Mouse (Mus musculus) bone marrow macrophage, adult 2 months (primary cell): ENCODE measurements at regions not wholly inside any gene's neighbourhood (a gene's known extent, or its start where the extent isn't known, plus 50 kb on each side); places are given as distances from the start of the nearest gene placed in this dataset.

Experiments used
- H3K27ac ChIP-seq: 2 replicates; pipeline ENCODE4 v1.5.1; 2012; ENCODE audit warnings: low read depth, low read length; ENCODE audit not compliant: insufficient read depth
- H3K4me1 ChIP-seq: 2 replicates; pipeline ENCODE4 v1.6.1; 2012; ENCODE audit warnings: low read length; ENCODE audit not compliant: control insufficient read depth, insufficient read depth
- H3K4me3 ChIP-seq: 2 replicates; pipeline ENCODE4 v1.5.1; 2012; ENCODE audit warnings: mild to moderate bottlenecking, low read length, moderate library complexity; ENCODE audit not compliant: insufficient read depth
- CTCF ChIP-seq: IDR thresholded peaks from 2 replicates; pipeline ENCODE4 v1.5.1; 2012; ENCODE audit warnings: low read depth, mild to moderate bottlenecking, low read length, moderate library complexity
- POLR2A ChIP-seq: IDR thresholded peaks from 2 replicates; pipeline ENCODE4 v1.6.1; 2012; ENCODE audit warnings: mild to moderate bottlenecking, low read depth, low read length, borderline replicate concordance

DNA sequence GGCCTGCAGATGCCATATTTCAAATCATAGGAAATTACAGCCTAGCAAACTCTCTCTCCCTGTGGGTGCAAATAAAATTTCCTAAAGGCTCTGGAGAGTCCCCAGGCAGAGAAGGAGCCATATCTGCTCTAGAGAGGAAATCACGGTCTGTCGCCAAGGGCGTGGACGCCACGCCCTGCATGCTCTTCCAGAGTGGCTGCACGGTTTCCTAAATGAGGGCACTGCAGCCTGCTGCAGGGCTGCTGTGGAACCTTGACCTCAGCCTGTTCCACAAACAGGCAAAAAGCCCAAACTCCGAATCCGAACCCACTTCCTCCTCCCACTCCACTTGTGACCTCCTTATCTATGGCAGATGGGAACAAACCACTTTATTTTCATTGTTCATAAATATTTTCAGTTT, 559.3 kb downstream of the Nr2f2 start:
- H3K4me1 ChIP-seq: no peaks in the 10 kb centered on the region
- no peak for TF ChIP-seq CTCF
- TF ChIP-seq POLR2A: no peak
- H3K27ac ChIP-seq: no peak overlapping the region
- H3K4me3 ChIP-seq: no peak overlapping the region

GRCm38 (mm10) chr7:69770980-69771348, 595.6 kb downstream of the Nr2f2 start:
- no peaks in the 10 kb centered on the region for H3K4me1 ChIP-seq
- no peak overlapping the region for H3K27ac ChIP-seq
- no peak overlapping the region for H3K4me3 ChIP-seq
- no peak for TF ChIP-seq CTCF
- TF ChIP-seq POLR2A: no peak

DNA sequence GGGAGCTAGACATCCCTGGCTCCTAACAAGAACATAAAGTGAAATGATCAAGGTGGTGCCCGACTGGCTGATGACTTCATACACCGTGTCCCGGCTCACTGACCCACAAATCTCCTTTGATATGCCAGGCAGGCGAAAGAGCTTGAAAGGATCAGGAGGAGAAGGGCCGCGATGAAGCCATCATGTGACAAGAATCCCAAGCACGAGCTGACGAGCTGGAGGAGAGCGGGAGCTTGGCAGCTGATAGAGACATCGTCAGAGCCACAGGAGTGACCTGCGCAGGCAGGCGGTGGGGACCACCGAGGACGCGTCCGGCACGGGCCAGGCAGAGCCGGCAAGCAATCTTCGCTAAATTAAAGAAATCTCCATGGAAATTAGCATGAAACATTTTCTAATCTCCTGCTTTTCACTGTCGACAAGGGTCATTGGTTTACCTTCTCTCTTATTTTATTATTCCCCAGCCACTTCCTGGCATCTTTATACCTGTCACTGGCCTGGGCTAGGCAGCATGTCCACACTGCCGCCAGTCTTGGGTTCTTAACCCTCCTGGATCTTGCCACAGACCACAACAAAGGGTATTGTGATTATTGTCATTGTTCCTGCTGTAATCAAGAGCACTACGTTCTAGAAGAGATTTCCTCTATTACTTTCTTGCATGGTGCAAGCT, 596.1 kb downstream of the Nr2f2 start:
- H3K4me3 ChIP-seq: no peak overlapping the region
- H3K4me1 ChIP-seq: no peaks in the 10 kb centered on the region
- no peak for TF ChIP-seq POLR2A
- TF ChIP-seq CTCF: no peak
- H3K27ac ChIP-seq: no peak overlapping the region

- H3K4me3 ChIP-seq: no peak overlapping the region
- no peaks in the 10 kb centered on the region for H3K4me1 ChIP-seq
- H3K27ac ChIP-seq: no peak overlapping the region
- TF ChIP-seq CTCF (no peak), POLR2A (no peak)
Observed at GRCm38 (mm10) chr7:69766451-69766850, 600.1 kb downstream of the Nr2f2 start.

DNA sequence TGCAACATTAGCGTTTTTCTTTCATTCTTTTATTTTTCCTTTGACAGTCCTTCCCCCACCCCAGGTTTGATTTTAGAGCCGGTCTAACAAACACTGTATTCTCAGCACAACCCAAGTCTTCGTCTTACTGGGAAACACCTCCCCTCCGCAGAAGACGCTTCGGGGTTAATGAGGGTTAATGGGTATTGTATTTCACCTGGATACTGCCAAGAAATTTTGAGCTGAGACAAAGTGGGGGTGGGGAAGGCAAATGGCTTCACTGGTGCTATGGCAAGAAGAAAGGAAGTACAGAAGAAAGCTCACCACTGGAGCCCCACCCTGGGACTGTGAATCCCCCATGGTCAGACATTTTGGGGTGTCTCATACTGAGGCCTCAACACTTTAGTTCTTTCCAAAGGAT, 626.0 kb downstream of the Nr2f2 start:
- TF ChIP-seq CTCF (no peak), POLR2A (no peak)
- Histone ChIP-seq H3K4me1 (no peaks in the 10 kb centered on the region), H3K27ac (no peak overlapping the region), H3K4me3 (no peak overlapping the region)

DNA sequence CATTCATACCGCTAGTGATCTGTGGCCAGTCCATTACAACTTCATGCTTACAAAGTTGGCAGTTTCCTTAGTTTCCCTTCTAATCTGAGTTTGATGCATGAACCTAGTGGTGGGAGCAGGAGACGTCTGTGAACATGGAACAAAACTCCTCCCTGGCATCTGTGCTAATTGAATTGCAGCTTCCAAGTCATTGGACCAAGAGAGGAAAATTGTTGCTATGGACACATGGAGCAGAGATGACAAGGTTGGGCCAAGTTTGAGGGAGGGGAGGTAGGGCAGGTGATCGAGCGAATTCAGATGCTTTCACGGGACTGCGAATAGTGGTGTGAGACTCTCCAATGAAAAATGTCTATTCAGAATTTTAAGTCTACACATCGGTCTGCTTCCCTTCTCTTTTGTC, 627.5 kb downstream of the Nr2f2 start:
- no peak for TF ChIP-seq CTCF
- no peak for TF ChIP-seq POLR2A
- Histone ChIP-seq H3K4me3 (no peak overlapping the region), H3K4me1 (no peaks in the 10 kb centered on the region), H3K27ac (no peak overlapping the region)

- H3K4me3 ChIP-seq: no peak overlapping the region
- no peak for TF ChIP-seq CTCF
- no peak for TF ChIP-seq POLR2A
Observed at GRCm38 (mm10) chr7:69715081-69715480, 651.5 kb downstream of the Nr2f2 start.

DNA sequence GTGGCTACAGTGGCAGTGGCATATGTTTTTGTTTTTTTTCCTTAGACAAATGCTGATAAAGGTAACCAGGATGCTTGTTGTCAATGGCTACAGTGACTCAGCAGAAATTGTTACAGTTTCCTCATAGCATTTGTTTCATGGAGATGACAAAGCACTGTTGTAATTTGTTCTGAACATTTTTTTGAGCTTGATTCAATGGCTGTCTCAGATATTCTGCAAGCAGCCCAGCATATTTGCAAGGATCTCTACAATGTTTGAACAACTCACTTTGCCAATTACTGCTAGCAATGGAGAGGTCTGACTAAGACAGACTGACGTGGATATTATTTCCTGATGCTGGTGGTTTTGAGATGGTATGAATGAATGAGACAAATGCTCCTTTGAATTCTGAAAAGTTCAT, 696.3 kb downstream of the Nr2f2 start:
- no peak for TF ChIP-seq POLR2A
- TF ChIP-seq CTCF: no peak
- Histone ChIP-seq H3K4me1 (no peaks in the 10 kb centered on the region), H3K4me3 (no peak overlapping the region), H3K27ac (no peak overlapping the region)

More at GRCm38 (mm10) chr7:69715081-69715480, 651.5 kb downstream of the Nr2f2 start:
- H3K4me1 ChIP-seq: no peaks in the 10 kb centered on the region
- H3K27ac ChIP-seq: no peak overlapping the region

- no peak for TF ChIP-seq CTCF
- no peak for TF ChIP-seq POLR2A
- Histone ChIP-seq H3K4me1 (no peaks in the 10 kb centered on the region), H3K27ac (no peak overlapping the region)
Observed at GRCm38 (mm10) chr7:69655583-69655982, 711.0 kb downstream of the Nr2f2 start.

DNA sequence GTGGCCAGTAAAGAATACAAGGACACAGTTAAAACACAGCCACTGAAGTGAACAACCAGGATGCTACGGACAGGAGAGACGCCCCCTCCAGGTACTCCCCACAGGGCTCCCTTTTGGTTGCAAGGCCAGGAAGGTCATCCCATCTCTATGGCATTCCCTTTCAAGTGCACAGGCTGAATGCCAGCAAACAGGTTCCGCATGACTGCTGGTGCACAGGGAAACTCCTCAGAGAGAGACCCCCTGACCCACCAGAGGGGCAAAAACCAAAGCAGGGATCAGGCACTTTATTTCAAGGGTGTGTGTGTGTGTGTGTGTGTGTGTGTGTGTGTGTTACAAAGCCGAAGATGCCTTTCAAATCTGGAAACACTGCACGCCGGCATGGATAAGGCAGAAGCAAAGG, 721.1 kb downstream of the Nr2f2 start:
- no peak overlapping the region for H3K27ac ChIP-seq
- H3K4me3 ChIP-seq: no peak overlapping the region
- no peaks in the 10 kb centered on the region for H3K4me1 ChIP-seq
- TF ChIP-seq CTCF (no peak), POLR2A (no peak)

More at GRCm38 (mm10) chr7:69655583-69655982, 711.0 kb downstream of the Nr2f2 start:
- H3K4me3 ChIP-seq: no peak overlapping the region
